Mouse (Mus musculus) bone marrow, adult 2 months (tissue): Measurements from ENCODE around the gene Nutm1.

Source experiments
- CTCF ChIP-seq: fragments of 200-500 bp; IDR thresholded peaks from 2 replicates; pipeline ENCODE4 v1.5.1; 2011; ENCODE audit warnings: low read length, control low read depth; ENCODE audit not compliant: control insufficient read depth, insufficient read depth
- POLR2A ChIP-seq: fragments of 200-500 bp; IDR thresholded peaks from 2 replicates; pipeline ENCODE4 v1.6.1; 2011; ENCODE audit warnings: low read depth, mild to moderate bottlenecking, control low read depth, low read length, borderline replicate concordance; ENCODE audit not compliant: control insufficient read depth

GRCm38 (mm10) chr2:112220880-112221279, 38.2 kb downstream of the Nutm1 start:
- TF ChIP-seq CTCF (no peak), POLR2A (no peak)
